Mouse (Mus musculus) right cerebral cortex, postnatal 36 days (tissue): ENCODE data around the gene Mad2l2.
A peak's percentile ranks its signal among the peaks of the same experiment; 100 is the strongest.
"Not testable (repeated sequence)": the region's sequence is repeated elsewhere in the genome, so short reads cannot be mapped to it uniquely, and the experiment has no call there.

Source experiments
- DNase-seq, 2 experiments: peaks; one replicate each; pipeline ENCODE4 v3.0.0; 2022; ENCODE audit warnings: low spot score in 2 of 2, mixed read lengths in 1 of 2

Gene Mad2l2

DNA sequence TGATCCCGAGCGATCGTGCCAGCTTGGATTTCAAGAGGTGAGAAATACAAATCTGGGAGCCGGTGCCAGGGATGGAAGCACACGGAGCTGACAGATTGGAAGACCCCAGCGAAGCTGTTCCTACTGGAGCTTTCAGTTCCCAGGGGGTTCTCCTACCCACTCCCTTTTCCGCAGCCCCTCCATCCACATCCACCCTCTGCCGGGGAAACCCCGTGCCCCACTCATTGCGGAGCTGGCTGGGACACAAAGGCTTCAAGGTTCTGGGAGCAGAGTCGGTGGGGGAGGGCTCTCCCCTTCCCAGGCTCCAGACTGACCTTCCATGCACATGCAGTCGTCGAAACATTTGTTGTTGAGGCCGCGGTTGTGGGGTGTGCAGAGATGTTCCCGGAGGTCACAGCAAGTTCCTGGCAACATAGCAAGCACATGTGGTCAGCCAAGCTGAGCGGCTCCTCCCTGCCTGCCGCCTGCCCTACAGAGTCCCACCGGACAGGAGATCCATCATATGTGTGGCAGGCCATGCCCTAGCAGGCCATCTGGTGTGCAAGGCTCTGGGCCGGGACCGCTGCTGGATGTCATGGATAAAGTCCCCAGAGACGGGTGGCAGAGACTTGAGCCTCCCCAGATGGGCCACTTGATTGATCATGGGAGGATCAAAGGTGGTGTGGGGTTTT, 22.4 kb upstream of the Mad2l2 start:
- DNase-seq = no peak

DNA sequence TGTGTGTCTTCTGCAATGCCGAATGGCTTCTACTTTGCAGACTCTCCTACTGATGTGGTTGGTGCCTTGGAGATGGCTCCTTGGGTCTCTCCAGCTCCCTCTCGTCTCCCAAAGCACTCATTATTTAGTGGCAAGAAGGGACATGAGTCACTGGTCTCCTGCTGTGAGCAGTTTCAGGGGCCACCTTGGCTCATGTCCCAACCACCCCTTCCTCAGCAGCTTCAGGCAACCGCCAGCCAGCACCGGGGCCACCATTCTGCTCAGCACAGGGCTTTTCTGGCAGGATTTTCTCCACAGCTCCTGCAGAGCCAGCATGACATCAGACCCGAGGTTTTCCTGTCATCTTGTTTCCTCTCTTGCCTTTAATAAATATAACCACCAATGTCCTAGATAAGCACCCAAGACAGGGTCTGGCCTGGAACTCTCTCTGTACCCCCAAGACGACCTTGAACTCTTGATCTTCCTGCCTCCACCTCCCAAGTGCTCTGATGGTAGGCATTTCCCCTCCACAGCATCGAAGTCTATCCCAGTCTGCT, 21.6 kb upstream of the Mad2l2 start:
- no peak for DNase-seq

DNA sequence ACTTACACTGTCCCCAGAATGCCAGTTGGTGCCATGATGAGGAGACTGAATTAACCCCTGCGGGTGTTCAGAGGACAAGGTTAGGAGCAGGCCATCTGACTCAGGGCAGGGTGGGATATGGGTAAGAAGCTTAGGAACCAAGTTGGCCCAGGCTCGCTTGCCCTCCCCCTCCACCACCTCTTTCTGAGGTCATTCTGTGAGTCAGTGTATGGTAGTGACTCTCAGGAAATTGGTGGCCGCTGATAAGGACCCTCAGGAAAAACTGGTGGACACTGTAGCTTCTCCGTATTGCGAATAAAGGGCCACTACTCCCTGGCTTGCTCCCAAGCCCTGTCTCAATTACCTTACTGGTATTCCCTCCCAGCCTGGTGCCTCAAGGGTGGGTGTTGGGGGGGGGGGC, 21.0 kb upstream of the Mad2l2 start:
- no peak for DNase-seq

DNA sequence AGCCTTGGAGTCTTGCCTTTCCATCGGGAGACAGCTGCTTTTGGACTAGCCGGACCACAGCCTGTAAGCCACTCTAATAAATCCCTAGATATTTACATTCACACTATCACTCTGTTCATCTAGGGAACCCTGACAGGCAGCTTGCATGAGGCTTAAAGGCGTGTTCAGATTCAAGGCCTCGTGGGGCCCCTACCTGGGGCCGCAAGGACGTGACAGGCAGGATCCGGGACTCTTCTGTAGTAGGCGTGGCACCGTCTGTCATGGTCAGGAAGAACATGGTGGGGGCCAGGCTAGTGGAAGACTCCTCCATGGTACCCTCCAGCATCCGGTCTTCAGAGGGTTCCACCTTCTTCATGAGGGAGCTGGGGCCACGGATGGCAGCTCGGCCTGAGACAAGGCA, 17.7 kb upstream of the Mad2l2 start:
- no peak for DNase-seq

DNA sequence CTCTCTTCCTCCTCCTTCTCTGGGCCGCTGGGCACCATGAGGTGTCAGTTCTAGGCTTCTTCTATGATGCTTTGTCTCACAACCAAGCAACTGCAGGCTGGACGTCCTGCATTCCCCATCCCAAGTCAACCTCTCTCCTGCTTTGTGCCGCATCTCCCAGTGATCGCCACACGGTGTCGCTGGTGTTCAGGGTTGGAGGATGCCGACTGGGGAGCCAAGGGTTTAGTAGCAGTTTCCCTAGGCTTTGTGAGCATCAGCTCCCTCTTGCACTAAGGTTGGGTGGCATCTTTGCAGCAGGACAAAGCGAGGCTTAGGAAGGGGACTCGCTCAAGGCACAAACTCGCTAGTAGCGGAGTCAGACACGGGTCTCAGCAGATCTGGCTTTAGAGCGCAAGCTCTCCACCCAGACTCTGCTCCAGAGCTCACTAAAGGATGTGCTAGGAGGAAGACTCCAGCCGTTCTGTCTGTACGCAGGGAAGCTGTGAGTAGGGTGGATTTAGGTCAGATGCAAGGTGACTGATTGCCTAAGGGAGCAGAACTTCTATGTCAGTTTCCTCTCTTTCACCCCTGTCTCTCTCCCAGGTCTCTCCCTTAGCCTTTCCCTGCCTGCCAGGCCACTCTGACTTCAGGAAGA, 15.3 kb upstream of the Mad2l2 start:
- peak; percentile 25 to 45 for DNase-seq

DNA sequence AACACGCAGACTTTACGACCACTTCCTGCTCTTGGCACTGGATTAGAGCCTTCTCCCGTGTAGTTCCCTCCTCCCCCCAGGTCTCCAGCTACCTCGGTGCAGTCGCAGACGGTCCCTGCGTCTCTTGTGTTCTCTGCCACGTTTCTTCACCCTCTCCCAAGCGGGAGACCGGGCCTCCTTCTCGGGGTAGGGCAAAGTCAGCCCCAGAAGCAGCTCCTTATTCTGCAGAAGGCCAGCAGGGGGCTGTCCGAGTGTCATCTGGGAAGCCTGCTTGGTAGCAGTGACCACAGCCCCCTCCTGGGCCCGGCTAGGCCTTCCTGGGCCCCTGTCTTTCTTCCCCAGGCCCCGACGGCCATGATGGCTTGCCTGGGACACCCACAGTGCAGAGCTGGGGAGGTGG, 14.7 kb upstream of the Mad2l2 start:
- DNase-seq = no peak

DNA sequence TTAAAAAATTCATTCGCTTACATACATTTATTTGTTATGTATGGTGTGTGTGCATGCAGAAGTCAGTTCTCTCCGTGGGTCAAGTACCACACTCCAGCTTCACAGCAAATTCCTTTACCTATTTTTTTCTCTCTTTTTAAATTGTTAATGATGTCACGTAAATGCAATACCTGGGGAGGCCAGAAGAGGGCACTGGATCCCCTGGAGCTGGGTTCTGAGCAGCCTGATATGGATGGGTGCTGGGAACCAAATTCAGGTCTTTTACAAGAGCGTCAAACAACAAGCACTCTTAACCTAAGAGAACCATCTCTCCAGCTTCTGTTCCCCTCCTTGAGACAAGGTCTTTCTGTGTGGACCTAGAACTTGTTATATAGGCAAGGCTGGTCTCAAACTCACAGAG, 13.5 kb upstream of the Mad2l2 start:
- DNase-seq = no peak

DNA sequence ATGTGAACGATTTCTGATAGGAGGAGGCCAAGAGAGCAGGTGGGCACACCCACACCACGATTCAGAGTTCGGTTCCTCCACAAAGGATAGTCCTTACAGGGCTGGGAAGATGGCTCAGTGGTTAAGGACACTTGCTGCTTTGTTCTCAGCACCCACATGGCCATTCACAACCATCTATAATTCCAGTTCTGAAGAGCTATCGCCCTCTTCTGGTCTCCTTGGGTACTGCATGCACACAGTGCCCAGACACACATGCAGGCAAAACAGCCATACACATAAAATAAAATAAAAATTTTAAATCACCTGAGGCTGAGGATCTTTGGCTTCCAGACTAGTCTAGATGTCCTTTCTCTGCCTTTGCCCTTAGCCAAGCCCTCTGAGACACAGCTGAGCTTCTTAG, 12.8 kb upstream of the Mad2l2 start:
- no peak for DNase-seq

DNA sequence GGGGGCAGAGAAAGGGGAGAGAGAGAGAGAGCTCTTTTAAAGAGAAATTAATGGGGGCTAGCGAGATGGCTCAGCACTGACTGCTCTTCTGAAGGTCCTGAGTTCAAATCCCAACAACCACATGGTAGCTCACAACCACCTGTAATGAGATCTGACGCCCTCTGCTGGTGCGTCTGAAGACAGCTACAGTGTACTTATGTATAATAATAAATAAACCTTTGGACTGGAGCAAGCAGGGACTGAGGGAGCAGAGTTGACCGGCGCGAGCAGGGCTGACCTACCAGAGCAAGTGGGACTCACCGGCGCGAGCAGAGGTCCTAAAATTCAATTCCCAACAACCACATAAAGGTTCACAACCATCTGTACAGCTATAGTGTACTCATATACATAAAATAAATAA, 10.6 kb upstream of the Mad2l2 start:
- not testable (repeated sequence) for DNase-seq

DNA sequence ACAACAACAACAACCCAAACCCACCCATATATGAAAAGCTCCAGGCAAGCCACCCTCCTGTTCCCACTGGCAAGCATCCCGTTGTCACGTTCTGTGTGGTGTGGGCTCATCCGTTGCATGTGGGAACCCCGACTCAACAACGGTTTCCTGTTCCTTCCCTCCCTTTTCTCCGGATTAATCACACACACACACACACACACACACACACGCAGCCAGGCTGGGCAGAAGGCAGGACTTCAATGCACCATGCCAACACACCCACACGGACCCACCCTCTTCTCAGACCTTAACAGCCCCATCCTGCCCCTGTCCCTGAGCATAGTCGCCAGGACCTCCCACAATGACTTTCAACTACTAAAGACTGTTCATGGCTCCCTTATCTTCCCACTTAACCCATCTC, 9.6 kb upstream of the Mad2l2 start:
- no peak for DNase-seq

DNA sequence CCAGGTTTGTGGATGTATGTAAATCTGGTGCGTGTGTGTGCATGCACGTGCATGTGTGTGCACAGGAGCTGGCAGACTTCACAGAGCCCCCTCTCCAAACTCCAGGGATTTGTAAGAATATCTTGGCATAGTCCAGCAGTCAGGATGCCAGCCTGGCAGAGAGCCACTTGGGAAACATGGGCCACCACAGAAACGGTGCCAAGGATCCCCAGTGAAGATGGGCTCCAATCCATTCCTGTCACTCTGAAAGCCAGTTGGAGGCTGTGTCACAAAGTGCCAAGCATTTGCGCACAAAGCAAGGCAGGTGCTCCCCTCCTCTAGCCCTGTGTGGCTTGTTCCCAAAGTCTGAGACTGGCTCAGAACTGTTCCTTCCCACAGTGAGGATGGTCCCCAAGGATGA, 8.8 kb upstream of the Mad2l2 start:
- peak in 1 of 2 experiments; percentile 49 for DNase-seq

DNA sequence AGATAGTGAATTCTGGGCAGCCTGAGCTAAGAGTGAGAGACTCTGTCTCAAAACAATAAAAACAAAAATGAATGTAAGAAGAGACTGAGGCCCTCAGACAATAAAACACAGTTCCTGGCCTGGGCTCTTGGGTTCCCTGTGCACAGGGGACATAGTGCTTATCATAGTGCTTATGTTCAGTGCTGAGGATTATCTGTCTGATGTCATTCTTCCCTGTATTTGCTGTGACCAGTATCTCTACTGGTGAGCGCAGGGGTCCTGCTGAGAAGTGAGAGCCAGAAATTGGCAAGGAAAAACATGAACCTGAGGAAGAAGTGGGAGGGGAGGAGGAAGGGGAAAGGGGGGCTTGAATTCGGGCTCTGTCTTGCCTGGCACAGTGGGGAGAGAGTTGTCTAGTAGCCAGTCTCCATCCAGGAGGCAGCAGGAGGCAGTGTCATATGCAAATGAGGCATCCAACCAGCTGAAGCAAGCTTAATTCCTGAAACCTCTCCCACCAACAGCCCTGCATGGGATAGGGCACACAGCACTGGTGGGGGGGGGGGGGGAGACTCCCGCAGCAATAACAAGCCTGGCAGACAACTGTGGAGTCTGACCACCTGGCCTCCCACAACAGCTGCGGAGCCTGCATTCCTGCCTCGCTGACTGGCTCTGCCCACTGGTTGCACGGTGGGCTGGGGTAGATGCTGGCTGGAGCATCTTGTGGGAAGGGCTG, 8.0 kb upstream of the Mad2l2 start:
- no peak for DNase-seq

DNA sequence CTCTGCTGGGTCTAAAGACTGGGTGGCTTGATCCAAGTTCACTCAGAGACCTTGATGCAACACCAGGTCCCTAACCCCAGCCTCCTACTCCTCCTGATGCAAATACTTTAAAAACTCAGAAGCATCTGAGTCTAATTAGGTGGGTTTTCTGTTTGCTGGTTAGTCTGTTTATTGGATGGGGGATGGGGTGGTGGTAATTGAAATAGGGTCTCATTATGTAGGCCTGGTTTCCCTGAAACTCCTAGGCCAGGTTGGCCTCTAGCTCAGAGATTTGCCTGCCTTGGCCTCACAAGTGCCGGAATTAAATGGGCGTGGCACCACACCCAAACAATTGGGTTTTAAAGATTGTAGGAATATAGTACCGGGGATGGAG, 7.5 kb upstream of the Mad2l2 start:
- no peak for DNase-seq

DNA sequence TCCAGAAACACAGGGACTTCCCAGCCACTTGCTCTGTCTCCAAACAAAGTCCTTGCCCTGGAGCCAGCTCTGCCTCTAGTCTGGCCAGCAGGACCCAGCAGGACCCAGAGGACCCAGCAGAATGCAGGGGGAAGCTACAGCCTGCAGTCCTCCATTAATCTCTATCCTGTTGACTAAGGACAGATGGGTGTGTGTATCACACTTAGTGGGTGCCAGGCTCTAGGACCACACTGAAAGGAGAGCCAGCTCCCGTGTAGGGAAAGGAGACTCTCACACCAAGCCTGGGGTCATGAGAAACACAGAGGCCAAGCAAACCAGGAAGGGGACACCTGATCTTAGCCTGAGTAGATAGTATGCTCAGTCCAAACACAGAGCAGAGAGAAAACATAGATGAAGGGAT, 1.9 kb upstream of the Mad2l2 start:
- DNase-seq = no peak

DNA sequence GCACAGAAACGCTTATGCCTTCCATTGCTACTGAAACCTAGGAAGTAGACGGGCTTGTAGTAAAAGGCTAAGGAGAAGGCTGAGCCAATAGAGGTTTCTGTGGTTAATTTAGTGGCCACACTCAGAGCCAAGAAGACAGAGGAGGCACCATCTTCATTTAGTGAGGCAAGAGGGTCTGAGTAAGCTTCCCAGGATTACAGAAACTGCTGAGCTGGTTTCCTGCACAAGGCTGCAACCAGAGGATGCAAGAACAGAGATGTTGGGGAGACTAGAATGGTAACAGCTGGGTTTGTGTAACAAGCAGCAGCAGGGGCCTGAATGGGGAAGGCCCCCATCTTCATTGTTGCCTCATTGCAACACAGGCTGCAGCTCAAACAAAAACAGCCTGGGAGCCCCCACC, 1.5 kb upstream of the Mad2l2 start:
- no peak for DNase-seq

DNA sequence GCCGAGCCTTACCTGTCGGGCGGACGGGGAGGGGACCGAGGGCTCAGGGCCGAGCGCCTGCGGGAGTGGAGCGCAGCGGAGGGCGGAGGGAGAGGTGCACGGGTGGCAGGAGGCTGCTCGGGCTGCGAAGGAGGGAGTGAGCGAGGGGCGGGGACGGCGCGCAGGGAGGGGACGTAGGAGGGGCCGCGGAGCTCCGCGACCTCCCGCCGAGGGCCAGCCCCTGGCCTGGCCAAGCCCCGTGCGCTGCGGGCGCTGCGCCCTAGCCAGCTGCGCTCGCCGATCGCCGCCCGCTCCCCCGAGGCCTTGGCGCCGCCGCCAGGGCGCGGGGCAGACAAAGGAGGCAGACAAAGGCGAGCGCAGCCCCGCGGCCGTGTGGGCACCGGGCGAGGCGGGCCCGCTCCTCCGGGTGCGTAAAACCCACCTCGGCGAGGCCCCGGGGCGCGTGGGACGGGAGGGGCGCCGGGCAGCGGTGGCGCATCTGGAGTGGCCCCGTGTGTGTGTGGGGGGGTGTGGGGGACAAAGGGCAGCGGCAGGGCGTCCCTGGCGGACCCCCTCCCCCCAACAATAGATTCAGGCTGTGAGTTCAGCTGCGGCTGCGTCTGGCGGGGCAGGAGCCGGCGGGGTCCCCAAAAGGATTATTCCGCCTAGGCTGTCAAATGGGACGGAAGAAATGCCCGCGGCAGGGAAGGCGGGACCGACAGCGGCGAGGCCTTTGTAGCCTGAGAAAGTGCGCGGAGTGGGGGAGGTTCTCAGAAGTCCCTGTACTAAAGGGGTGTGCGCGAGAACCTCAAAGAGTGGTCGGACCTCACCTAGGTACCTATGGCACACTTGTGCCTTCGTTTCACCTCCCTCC, 603 bp downstream of the Mad2l2 start, which contains the start of gene Draxin:
Gene Draxin (minus strand): TSS at position 138 of the 853 bp plus-strand sequence.
- no peak for DNase-seq

DNA sequence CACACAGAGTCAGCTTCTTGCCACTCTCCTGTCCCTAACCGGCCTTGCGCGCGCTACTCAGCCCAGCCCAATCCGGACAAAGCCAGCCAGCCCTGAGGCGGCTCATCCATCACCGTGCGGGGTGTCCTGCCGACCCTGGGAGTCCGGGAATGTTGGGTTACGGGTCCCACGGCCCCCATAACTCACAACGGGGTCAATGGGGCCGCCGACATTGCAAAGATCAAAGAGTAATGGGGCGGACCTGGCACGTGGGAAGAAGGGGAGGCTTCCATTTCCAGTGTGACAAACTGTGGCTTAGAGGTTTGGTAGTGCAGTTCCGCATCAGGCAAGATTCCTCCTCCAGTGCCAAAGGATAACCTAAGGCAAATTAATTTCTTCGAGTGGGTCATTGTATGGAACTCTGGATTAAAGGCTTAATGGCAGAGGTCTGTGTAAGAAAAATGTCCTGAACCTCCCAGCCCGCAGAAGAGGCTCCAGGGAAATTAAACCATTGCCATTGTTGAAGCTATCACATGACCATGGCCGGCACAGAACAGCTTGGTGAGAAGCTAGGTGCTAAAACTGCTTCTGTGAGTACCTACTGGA, 1.4 kb downstream of the Mad2l2 start:
- no peak for DNase-seq

DNA sequence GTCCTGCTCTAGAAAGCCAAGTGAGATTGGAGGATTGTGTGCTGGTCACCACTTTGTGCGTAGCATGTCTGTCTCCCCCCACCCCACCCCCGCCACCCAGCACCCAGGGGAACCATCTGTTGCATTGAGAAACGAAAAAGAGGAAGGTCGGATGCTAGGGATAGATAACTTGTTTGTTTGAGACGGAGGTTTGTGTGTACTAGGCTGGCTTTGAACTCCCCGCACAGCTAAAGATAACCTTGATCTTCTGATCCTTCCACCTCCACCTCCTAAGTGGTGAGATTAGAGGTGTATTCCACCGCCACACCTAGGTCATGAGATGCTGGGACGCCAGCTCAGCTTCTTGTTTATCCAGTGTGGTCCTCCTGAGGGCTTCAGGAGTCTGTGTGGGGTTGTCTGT, 4.8 kb downstream of the Mad2l2 start:
- DNase-seq = no peak

DNA sequence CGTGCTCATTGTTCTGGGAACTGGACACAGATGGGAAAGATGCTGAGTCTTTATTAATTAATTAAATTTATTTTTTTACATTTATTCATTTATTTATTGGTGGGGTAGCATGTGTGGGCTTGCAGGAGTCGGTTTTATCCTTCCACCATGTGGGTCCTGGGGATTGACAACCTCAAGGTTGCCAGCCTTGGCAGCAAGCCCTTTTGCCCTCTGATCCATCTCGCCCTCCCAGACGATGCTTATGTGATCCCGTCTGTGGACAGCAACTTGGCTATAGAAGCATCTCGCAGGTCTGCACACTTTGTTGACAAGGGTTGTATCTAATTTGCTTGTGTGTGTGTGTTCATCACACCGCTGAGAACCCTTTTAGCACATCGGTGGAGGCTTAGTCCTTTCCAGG, 7.3 kb downstream of the Mad2l2 start:
- DNase-seq = no peak

DNA sequence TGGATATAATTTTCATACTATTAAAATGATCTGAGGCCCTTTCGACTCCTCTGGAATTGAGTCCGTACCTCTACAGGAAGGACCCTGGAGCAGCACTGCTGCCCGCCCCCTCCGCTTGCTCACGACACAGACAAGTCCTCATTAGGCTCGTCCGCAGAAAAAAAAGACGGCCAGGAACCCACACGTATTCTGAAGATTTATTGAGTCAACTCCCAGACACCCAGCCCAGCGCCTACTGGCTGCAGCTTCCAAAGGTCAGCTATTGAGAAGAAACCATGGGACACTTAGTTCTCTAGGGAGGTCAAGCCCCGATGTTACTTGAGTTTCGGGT, 9.5 kb downstream of the Mad2l2 start:
- no peak for DNase-seq

DNA sequence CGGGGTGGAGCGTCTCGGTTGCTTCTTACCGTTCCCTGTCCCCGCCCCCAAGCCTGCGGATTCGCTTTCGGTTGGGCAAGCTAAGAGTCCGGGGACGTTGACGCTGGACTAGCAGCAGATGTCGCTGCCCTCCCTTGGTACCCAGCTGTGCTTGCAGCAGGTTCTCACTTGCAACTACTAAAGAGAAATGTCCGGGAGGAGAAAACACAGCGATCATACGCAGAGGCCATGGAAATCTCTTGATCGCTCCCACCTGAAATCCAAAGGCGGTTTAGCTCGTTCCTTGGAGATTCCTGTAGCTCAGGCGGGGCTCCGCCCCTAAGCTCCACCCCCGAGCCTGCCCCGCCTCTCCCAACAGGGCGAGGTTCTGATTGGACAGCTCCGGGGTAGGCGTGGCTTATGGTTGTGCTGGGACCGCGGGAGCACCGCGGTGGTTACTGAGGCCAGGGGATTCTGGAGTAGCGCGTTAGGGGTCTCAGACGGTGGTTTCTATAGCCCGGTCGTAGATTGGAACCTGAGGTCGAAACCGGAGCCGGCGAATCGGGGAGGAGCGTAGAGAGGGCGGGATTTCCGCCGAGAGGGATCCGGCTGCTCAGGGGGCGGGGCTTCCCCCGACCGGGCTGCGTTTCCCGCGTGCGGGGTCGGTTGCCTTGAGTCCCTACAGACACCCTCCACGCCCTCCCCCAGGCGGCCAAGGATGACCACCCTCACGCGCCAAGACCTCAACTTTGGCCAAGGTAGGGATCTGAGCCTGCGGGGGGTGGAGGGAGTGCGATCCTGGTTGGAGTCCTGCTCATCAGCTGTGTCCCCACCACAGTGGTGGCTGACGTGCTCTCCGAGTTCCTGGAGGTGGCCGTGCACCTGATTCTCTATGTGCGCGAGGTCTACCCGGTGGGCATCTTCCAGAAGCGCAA, 10.2 kb downstream of the Mad2l2 start:
- DNase-seq = peak; percentile 87
